Mouse (Mus musculus) hindbrain, embryonic 11.5 days (tissue): ENCODE data around the gene Mif. TPM values are rescaled to one million over a fixed set of nuclear protein-coding genes. Genes with fewer than 3 reads are reported as not detected.

Source experiments
- ATAC-seq: fragments of 200-750 bp; cut with Nextera tagmentation; 2 replicates; pipeline ENCODE4 v1.8.0; 2017; ENCODE audit warnings: mild to moderate bottlenecking, moderate TSS enrichment, moderate library complexity; ENCODE audit not compliant: low FRiP score
- DNase-seq: peaks from one replicate; pipeline ENCODE4 v3.0.0-alpha.2; 2015; ENCODE audit warnings: low spot score
- H3K27ac ChIP-seq: fragments of 300-500 bp; sonication (generic); 2 replicates; pipeline ENCODE4 v1.5.1; 2014; ENCODE audit warnings: mild to moderate bottlenecking, low read depth, low read length
- H3K27me3 ChIP-seq: fragments of 300-500 bp; sonication (generic); 2 replicates; pipeline ENCODE4 v1.6.1; 2014; ENCODE audit warnings: mild to moderate bottlenecking, low read length, moderate library complexity, mixed read lengths; ENCODE audit not compliant: control insufficient read depth, insufficient read depth
- H3K36me3 ChIP-seq: fragments of 300-500 bp; sonication (generic); 2 replicates; pipeline ENCODE4 v1.6.1; 2014; ENCODE audit warnings: mild to moderate bottlenecking, low read length, moderate library complexity, mixed read lengths; ENCODE audit not compliant: control insufficient read depth, insufficient read depth
- H3K4me1 ChIP-seq: fragments of 300-500 bp; sonication (generic); replicated peaks from 2 replicates; pipeline ENCODE4 v1.6.1; 2014; ENCODE audit warnings: low read length, mixed read lengths; ENCODE audit not compliant: control insufficient read depth, insufficient read depth
- H3K4me2 ChIP-seq: fragments of 300-500 bp; sonication (generic); replicated peaks from 2 replicates; pipeline ENCODE4 v1.6.1; 2014; ENCODE audit warnings: mild to moderate bottlenecking, low read depth, low read length
- H3K4me3 ChIP-seq: fragments of 300-500 bp; sonication (generic); 2 replicates; pipeline ENCODE4 v1.5.1; 2014; ENCODE audit warnings: low read depth, low read length
- H3K9ac ChIP-seq: fragments of 300-500 bp; sonication (generic); 2 replicates; pipeline ENCODE4 v1.6.1; 2014; ENCODE audit warnings: low read depth, low read length
- H3K9me3 ChIP-seq: fragments of 300-500 bp; sonication (generic); 2 replicates; pipeline ENCODE4 v1.6.1; 2016; ENCODE audit warnings: low read length; ENCODE audit not compliant: control insufficient read depth
- WGBS: fragments of 180-500 bp; shearing (Covaris S2); extraction: QIAGEN DNeasy Blood & Tissue Kit; methylation state at CpG from one replicate; pipeline ENCODE4 v1.1.7; 2014; 5-methylcytosine and 5-hydroxymethylcytosine counted together
- polyA plus RNA-seq: library from polyadenylated mRNA; unstranded; fragments of >200 nt; fragmentation: Nextera tagmentation; extraction: Ambion mirVana; gene quantifications from 2 replicates; pipeline ENCODE4 v1.2.1, GENCODE M21; 2014

The Mif gene
- polyA plus RNA-seq, 1 experiment from 2014 or later, result 1,947 TPM

DNA sequence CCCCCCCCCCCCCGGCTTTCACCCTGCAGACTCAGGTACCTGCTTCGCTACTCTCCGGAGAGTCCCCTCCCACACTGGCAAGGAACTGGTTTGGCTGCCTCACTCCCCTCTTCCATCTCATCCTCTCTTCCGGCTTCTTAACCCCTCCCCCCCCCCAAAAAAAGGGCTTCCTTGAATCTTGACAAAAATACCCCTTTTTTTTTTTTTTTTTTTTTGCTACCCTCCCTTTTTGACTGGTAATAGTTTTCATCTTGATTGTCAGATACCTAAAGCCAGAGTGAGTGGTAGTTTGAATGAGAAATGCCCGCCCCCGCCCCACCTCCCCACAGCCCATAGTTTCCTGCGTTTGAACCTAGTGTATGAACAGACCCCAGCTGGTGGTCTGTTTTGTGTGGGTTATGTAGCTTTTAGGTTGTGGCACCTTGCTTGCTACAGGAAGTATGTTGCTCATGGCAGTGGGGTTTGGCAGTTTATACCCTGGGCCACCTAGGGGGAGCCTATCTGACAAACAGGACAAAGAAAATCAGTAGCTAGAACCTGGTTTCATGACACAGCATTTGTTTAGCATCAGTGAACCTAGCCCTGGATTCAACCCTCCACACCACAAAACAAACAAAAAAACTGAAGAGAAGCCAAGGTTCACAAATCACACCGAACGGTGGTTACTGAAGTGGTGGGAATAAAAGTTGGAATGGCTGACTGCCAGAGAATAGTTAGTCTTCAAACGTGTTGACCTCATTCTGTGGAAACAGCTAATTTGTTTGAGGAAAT lies 24.1 kb downstream of the Mif start:
- Histone ChIP-seq H3K4me2 (peak overlapping the region; percentile 28; the same call in 1 of the 2 replicates), H3K9ac (no peak overlapping the region), H3K4me1 (no peaks in the 10 kb centered on the region; the same call in none of the 2 replicates), H3K27ac (no peak overlapping the region), H3K27me3 (peaks cover 11% of the 10 kb centered on the region), H3K36me3 (no peaks in the 10 kb centered on the region), H3K9me3 (no peaks in the 10 kb centered on the region), H3K4me3 (no peak overlapping the region)
- DNase-seq (no peak), ATAC-seq (no peak)
- 24% methylated on average over 9 of the region's 10 CpGs for WGBS

DNA sequence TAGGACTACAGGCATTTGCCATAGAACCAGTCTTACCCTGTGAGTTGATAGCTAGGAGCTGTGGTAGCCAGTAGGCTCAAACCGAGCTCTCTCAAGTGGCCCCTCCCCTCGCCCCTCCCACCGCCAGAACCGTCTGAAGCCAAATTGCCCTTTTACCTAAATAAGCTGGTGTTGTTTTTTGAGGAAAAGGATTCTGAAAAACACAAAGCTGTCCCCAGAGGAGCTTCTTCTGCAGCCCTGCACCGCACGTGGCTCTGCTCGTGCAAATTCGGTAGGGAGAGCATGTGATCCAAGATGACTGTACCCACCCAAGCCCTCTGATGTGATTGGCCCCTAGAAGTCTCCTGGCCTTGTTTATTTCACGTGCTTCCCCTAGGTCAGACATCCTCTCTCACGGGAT lies 24.7 kb downstream of the Mif start:
- H3K9ac ChIP-seq, result no peak overlapping the region
- 2% methylated on average over 10 of the region's 10 CpGs for WGBS
- no peak overlapping the region for H3K4me3 ChIP-seq
- ATAC-seq (no peak), DNase-seq (peak; percentile 53)
- no peaks in the 10 kb centered on the region for H3K36me3 ChIP-seq
- no peaks in the 10 kb centered on the region; the same call in none of the 2 replicates for H3K4me1 ChIP-seq
- H3K27ac ChIP-seq, result no peak overlapping the region
- H3K9me3 ChIP-seq, result no peaks in the 10 kb centered on the region
- H3K27me3 ChIP-seq, result peaks cover 11% of the 10 kb centered on the region
- peak overlapping the region; percentile 28; the same call in 1 of the 2 replicates for H3K4me2 ChIP-seq

DNA sequence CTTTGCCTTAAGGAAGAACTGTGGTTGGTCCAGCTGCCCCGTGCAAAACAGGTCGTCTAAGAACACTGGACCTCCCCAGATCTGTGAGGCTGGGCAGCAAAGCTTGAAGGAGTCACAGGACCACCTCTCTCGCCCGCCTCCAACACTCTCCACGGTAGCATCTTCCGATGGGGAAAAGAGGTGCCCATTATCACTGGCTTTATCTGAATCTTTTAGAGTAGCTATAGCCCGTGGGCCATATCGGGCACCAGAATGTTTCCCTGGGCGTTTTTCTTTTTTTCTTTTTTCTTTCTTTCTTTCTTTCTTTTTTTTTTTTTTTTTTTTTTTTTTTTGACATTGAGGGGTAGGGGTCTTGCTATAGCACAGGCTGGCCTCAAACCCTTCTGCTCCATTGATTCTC lies 25.3 kb downstream of the Mif start:
- no peak overlapping the region for H3K27ac ChIP-seq
- peak overlapping the region; percentile 28; the same call in 1 of the 2 replicates for H3K9ac ChIP-seq
- no peaks in the 10 kb centered on the region; the same call in none of the 2 replicates for H3K4me1 ChIP-seq
- DNase-seq, result no peak
- WGBS, result 18% methylated on average over 9 of the region's 9 CpGs
- no peaks in the 10 kb centered on the region for H3K9me3 ChIP-seq
- peaks cover 11% of the 10 kb centered on the region for H3K27me3 ChIP-seq
- H3K4me2 ChIP-seq, result peak overlapping the region; percentile 48
- no peak for ATAC-seq
- no peaks in the 10 kb centered on the region for H3K36me3 ChIP-seq
- H3K4me3 ChIP-seq, result peak overlapping the region; percentile 26

DNA sequence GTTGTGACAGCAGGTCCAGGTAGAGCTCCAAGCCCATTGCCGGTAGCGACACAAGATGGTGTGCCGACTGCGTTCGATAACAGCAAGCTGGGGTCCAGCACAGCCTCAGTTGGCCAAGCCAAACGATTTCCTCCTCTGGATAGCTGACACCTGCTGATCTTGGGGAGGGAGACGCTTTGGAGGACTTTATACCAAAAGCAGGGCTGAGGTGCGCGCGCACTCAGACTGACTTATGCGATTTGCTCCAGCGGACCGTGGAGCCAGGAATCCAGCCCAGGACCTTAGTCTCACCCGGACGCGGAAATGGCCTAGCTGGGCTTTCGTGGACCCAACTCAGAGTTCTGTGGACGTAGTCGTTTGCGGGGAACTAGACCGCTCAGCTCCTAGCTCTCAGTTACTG lies 25.8 kb downstream of the Mif start:
- H3K4me1 ChIP-seq, result no peaks in the 10 kb centered on the region; the same call in none of the 2 replicates
- H3K36me3 ChIP-seq, result no peaks in the 10 kb centered on the region
- WGBS, result 2% methylated on average over 21 of the region's 21 CpGs
- H3K4me3 ChIP-seq, result peak overlapping the region; percentile 26
- H3K27me3 ChIP-seq, result peaks cover 11% of the 10 kb centered on the region
- DNase-seq (peak; percentile 79), ATAC-seq (no peak)
- peak overlapping the region; percentile 48 for H3K4me2 ChIP-seq
- peak overlapping the region; percentile 28 for H3K9ac ChIP-seq
- no peak overlapping the region for H3K27ac ChIP-seq
- H3K9me3 ChIP-seq, result no peaks in the 10 kb centered on the region

DNA sequence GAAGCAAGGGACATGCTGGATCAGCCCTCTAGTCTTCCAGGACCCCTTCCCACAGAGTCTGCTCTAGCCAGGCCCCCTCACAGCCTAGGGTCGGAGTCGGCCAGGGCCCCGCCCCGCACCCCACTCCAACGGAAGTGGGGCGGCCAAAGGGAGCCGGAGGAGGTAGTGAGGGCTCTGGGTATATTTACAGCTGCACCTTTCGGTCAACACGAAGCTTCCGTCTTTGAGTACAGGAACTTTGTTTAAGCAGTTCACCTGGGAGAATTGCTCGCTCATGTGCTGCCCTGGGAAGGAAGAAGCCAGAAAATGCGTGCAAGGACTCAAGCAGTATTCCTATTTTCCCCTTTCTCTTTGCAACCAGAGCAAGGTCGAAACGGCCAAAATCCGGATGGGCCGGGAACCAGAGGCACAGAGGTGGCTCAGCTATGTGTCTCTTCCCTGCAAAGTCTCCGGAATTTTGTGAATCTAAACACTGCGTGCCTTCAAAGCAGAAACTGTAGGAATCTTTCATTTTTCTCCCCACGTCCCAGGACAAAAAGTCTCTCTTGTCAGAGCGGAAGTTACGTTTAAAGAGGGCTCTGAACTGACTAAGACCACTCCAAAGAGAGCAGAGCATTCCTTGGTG lies 26.5 kb downstream of the Mif start:
- DNase-seq (no peak), ATAC-seq (no peak)
- no peaks in the 10 kb centered on the region for H3K36me3 ChIP-seq
- no peaks in the 10 kb centered on the region for H3K9me3 ChIP-seq
- H3K9ac ChIP-seq, result 0 out of 2 replicates have a peak overlapping the region, but pooled peaks have one; percentile 4
- peaks cover 11% of the 10 kb centered on the region for H3K27me3 ChIP-seq
- 16% methylated on average over 21 of the region's 21 CpGs for WGBS
- peak overlapping the region; percentile 48 for H3K4me2 ChIP-seq
- peak overlapping the region; percentile 26; the same call in 1 of the 2 replicates for H3K4me3 ChIP-seq
- no peaks in the 10 kb centered on the region; the same call in none of the 2 replicates for H3K4me1 ChIP-seq
- H3K27ac ChIP-seq, result no peak overlapping the region

DNA sequence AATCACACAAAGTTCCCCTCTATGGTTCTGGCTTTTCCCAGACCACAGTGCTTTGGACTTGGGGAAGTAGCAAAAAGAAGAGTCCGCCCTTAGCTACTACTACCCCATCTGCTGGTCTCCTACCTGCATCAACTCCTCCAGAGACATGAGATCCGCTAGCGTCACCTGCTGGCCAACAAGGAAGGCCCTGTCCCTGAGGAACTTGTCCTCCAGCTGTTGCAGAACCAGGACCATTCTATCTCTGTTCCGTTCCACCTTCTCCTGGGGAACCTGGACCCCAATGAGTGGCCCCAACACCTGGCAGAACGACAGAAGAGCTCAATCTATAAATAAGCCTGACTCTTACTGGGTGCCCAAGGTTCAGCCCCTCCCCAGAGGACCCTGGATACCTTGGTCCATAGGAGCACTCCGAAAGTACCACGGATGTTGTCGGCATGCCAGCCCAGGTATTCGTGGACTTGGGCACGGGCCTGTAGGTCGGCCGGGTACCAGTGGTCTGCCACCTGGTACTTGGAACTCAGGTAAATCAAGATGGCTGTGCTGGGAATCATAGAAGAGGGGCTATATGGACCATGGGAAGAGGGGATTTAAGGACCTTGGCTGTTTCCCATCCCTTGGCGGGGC lies 27.7 kb downstream of the Mif start:
- ATAC-seq (no peak), DNase-seq (no peak)
- Histone ChIP-seq H3K4me2 (no peak overlapping the region), H3K9ac (no peak overlapping the region), H3K9me3 (no peaks in the 10 kb centered on the region), H3K4me3 (no peak overlapping the region), H3K27ac (no peak overlapping the region), H3K27me3 (peaks cover 11% of the 10 kb centered on the region), H3K4me1 (no peaks in the 10 kb centered on the region; the same call in none of the 2 replicates), H3K36me3 (no peaks in the 10 kb centered on the region)
- WGBS, result 65% methylated on average over 13 of the region's 13 CpGs

DNA sequence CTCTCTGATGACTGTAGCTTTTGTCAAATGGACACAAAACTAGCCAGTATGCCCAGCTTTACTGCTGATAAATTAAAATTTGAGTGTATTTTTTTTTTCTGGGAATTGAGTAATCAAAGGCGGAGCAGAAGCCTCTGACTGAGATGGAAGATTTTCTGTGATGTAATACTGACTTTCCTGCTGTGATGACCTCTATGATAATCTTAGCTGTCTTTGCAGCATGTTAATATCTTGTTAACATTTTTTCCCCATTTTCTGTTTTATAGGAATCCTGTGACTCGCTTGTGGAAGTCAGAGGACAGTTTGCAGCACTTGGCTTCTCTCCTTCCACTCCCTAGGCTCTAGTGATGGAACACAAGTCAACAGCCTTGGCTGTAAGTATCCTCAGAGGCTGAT lies 29.8 kb downstream of the Mif start:
- no peaks in the 10 kb centered on the region; the same call in 1 of the 2 replicates for H3K4me1 ChIP-seq
- no peak overlapping the region for H3K4me2 ChIP-seq
- no peaks in the 10 kb centered on the region for H3K9me3 ChIP-seq
- H3K27me3 ChIP-seq, result peaks cover 11% of the 10 kb centered on the region
- H3K36me3 ChIP-seq, result no peaks in the 10 kb centered on the region
- no peak overlapping the region for H3K4me3 ChIP-seq
- DNase-seq (no peak), ATAC-seq (no peak)
- 91% methylated on average over 2 of the region's 2 CpGs for WGBS
- no peak overlapping the region for H3K9ac ChIP-seq
- H3K27ac ChIP-seq, result no peak overlapping the region

DNA sequence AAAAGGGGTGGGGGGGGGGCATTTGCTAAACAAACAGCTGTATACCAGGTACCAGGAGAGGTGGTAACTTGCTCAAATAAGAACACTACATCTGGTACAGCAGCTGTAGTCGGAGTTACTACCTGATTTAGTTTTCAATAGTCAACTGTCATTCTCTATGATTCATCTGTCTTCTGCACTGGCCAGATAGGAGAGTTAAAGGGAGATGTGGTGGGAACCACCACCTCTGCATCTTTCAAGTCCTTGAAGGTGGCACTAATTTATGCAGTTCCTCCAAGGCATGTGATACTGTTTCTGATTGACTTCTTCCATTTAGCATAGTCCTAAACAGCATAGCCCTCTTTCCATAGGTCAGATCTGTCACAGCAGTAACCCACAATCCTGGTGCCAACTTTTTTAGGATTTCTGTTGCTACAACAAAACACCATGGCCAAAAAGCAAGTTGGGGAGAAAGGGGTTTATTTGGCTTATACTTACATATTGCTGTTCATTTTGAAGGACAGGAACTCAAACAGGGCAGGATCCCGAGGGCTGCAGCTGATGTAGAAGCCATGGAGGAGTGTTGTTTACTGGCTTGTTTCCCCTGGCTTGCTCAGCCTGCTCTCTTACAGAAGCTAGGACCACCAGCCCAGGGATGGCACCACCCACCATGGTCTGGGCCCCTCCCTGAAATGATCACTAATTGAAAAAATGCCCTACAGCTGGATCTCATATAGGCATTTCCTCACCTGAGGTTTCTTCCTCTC lies 30.3 kb downstream of the Mif start:
- DNase-seq, result no peak
- ATAC-seq, result no peak
- Histone ChIP-seq H3K4me2 (no peak overlapping the region), H3K36me3 (no peaks in the 10 kb centered on the region), H3K27ac (no peak overlapping the region), H3K4me1 (no peaks in the 10 kb centered on the region), H3K9me3 (no peaks in the 10 kb centered on the region), H3K9ac (no peak overlapping the region), H3K27me3 (peaks cover 7% of the 10 kb centered on the region), H3K4me3 (no peak overlapping the region)
- WGBS, result 88% methylated on average over 2 of the region's 2 CpGs
